Mouse (Mus musculus) layer of hippocampus, adult 18-20 months (tissue): ENCODE measurements around the gene Cdkl4. TPM values are rescaled to one million over a fixed set of nuclear protein-coding genes. Genes with fewer than 3 reads are reported as not detected.

Experiments
- DNase-seq, 2 experiments: peaks; one replicate each; pipeline ENCODE4 v3.0.0; 2022; ENCODE audit warnings: low spot score in 2 of 2
- total RNA-seq, 2 experiments: library from RNA; stranded (reverse); gene quantifications; 2 replicates each; pipeline ENCODE4 v1.2.3; 2021

The Cdkl4 gene
- total RNA-seq, 2 experiments from 2014 or later = 15.6 to 18.1 TPM

- DNase-seq = no peak
Measured at GRCm38 (mm10) chr17:80518811-80519210, 58.8 kb downstream of the Cdkl4 start.

GRCm38 (mm10) chr17:80517244-80517643 lies 60.4 kb downstream of the Cdkl4 start:
- DNase-seq = no peak

- no peak for DNase-seq
Measured at GRCm38 (mm10) chr17:80515956-80516355, 61.7 kb downstream of the Cdkl4 start.

GRCm38 (mm10) chr17:80515513-80515912 lies 62.1 kb downstream of the Cdkl4 start:
- no peak for DNase-seq

- DNase-seq = no peak
Measured at GRCm38 (mm10) chr17:80513766-80514165, 63.8 kb downstream of the Cdkl4 start.

GRCm38 (mm10) chr17:80510459-80510855 lies 67.2 kb downstream of the Cdkl4 start:
- no peak for DNase-seq

- DNase-seq = no peak
Measured at GRCm38 (mm10) chr17:80509494-80510458, 67.8 kb downstream of the Cdkl4 start.

GRCm38 (mm10) chr17:80505766-80506165 lies 71.8 kb downstream of the Cdkl4 start:
- no peak for DNase-seq

- no peak for DNase-seq
Measured at GRCm38 (mm10) chr17:80505342-80505741, 72.3 kb downstream of the Cdkl4 start.

GRCm38 (mm10) chr17:80501805-80502172 lies 75.8 kb downstream of the Cdkl4 start:
- no peak for DNase-seq

- DNase-seq = no peak
Measured at GRCm38 (mm10) chr17:80501037-80501804, 76.4 kb downstream of the Cdkl4 start.

- no peak for DNase-seq
Measured at GRCm38 (mm10) chr17:80500025-80500424, 77.6 kb downstream of the Cdkl4 start.

- no peak for DNase-seq
Measured at GRCm38 (mm10) chr17:80498600-80499268, 78.9 kb downstream of the Cdkl4 start.

- no peak for DNase-seq
Measured at GRCm38 (mm10) chr17:80497183-80497601, 80.4 kb downstream of the Cdkl4 start.

GRCm38 (mm10) chr17:80496607-80497170 lies 80.9 kb downstream of the Cdkl4 start:
- DNase-seq = no peak

GRCm38 (mm10) chr17:80496185-80496584 lies 81.4 kb downstream of the Cdkl4 start:
- no peak for DNase-seq

- DNase-seq = no peak
Measured at GRCm38 (mm10) chr17:80493891-80494290, 83.7 kb downstream of the Cdkl4 start.

- no peak for DNase-seq
Measured at GRCm38 (mm10) chr17:80492811-80493210, 84.8 kb downstream of the Cdkl4 start.

GRCm38 (mm10) chr17:80492274-80492673 lies 85.3 kb downstream of the Cdkl4 start:
- DNase-seq = no peak

GRCm38 (mm10) chr17:80490166-80490565 lies 87.4 kb downstream of the Cdkl4 start:
- DNase-seq = no peak

GRCm38 (mm10) chr17:80488918-80489317 lies 88.7 kb downstream of the Cdkl4 start:
- DNase-seq = no peak
